ENCODE assay signal across 8 mouse cellular contexts in the genomic region with DNA sequence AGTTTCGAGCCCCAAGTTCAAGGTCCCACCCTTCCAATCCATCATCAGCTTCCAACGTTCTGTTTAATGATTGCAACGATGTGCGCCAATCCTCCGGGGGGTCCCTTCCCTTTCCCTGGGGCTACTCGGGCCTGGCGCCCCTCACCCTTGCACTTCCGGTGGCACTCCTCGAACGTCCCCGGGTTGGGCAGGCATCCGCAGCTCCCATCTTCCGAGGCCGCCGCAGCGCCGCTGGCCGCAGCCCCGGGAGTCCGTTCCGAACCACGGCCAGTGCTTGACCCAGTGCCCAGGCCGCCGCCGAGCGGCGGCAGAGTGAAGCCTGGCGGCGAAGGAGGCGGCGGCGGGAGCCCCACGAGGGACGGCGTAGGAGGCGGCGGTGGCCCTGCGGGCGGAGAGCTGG. TPM values are rescaled to one million over a fixed set of nuclear protein-coding genes. Genes with fewer than 3 reads are reported as not detected.
DNase-seq lines count a peak whose midpoint lies in the region; ATAC-seq and TF ChIP-seq lines count a peak whose summit lies in the region.

No protein-coding gene starts in this region.

- H3K9me3 ChIP-seq in heart, embryonic 14.5 days (ENCODE audit: control insufficient read depth, low read length), result no peaks in the 10 kb centered on the region
- no peaks in the 10 kb centered on the region for H3K9me3 ChIP-seq in ES-E14 (ENCODE audit: control insufficient read depth, insufficient read depth, low read depth, low read length)
- no peaks in the 10 kb centered on the region for H3K9me3 ChIP-seq in forebrain, embryonic 13.5 days (replicated peaks)
- H3K9me3 ChIP-seq in liver, embryonic 16.5 days (replicated peaks; ENCODE audit: control insufficient read depth, low read length), result no peaks in the 10 kb centered on the region

- no peak for ATAC-seq in heart, embryonic 14.5 days (ENCODE audit: insufficient number of reproducible peaks, insufficient read depth, low FRiP score, low read depth)
- ATAC-seq in forebrain, embryonic 13.5 days, result no peak
- ATAC-seq in liver, embryonic 16.5 days (ENCODE audit: low read depth), result no peak

- peaks cover 70% of the 10 kb centered on the region for H3K36me3 ChIP-seq in heart, embryonic 14.5 days (ENCODE audit: control insufficient read depth, insufficient read depth, low read length)
- peaks cover 50% of the 10 kb centered on the region for H3K36me3 ChIP-seq in ES-E14 (ENCODE audit: control insufficient read depth, insufficient read depth, low read length, poor library complexity, severe bottlenecking)
- peaks cover 51% of the 10 kb centered on the region for H3K36me3 ChIP-seq in forebrain, embryonic 13.5 days (ENCODE audit: poor library complexity, severe bottlenecking)
- peaks cover 25% of the 10 kb centered on the region for H3K36me3 ChIP-seq in liver, embryonic 16.5 days (ENCODE audit: control insufficient read depth, insufficient read depth)

- H3K4me1 ChIP-seq in heart, embryonic 14.5 days (ENCODE audit: control insufficient read depth in 2 of 2, insufficient read depth in 2 of 2, low read length in 2 of 2), result peaks cover 3 to 19% of the 10 kb centered on the region in 2 experiments
- H3K4me1 ChIP-seq in ES-E14 (ENCODE audit: control insufficient read depth in 2 of 2, insufficient read depth in 2 of 2, low read length in 2 of 2, poor library complexity in 1 of 2), result peaks cover 0 to 15% of the 10 kb centered on the region in 2 experiments; a peak in 1 of 4 replicates
- H3K4me1 ChIP-seq in forebrain, embryonic 13.5 days, result peaks cover 23% of the 10 kb centered on the region
- peaks cover 24% of the 10 kb centered on the region for H3K4me1 ChIP-seq in liver, embryonic 16.5 days (ENCODE audit: control insufficient read depth, low read depth, low read length)

- H3K4me2 ChIP-seq in heart, embryonic 14.5 days (ENCODE audit: low read length), result peak overlapping the region; percentile 71
- peak overlapping the region; percentile 98 for H3K4me2 ChIP-seq in forebrain, embryonic 13.5 days
- peak overlapping the region; percentile 98 for H3K4me2 ChIP-seq in liver, embryonic 16.5 days (ENCODE audit: low read depth, low read length)

- H3K27me3 ChIP-seq in heart, embryonic 14.5 days (ENCODE audit: control insufficient read depth, insufficient read depth, low read length), result no peaks in the 10 kb centered on the region
- H3K27me3 ChIP-seq in forebrain, embryonic 13.5 days, result no peaks in the 10 kb centered on the region
- H3K27me3 ChIP-seq in liver, embryonic 16.5 days (ENCODE audit: control insufficient read depth, insufficient read depth, low read depth, low read length), result no peaks in the 10 kb centered on the region

- H3K27ac ChIP-seq in heart, embryonic 14.5 days (replicated peaks in 1 of 2; ENCODE audit: control insufficient read depth in 1 of 2, insufficient read depth in 1 of 2, low read depth in 2 of 2, low read length in 2 of 2), result peak overlapping the region; percentile 80 to 81
- H3K27ac ChIP-seq in ES-E14 (ENCODE audit: insufficient read depth, low read depth, low read length, poor library complexity, severe bottlenecking), result peak overlapping the region; percentile 82
- peak overlapping the region; percentile 70 for H3K27ac ChIP-seq in forebrain, embryonic 13.5 days
- peak overlapping the region; percentile 73 for H3K27ac ChIP-seq in liver, embryonic 16.5 days (ENCODE audit: low read length)

- peak overlapping the region; percentile 89 to 98 for H3K4me3 ChIP-seq in heart, embryonic 14.5 days (ENCODE audit: control insufficient read depth in 1 of 2, insufficient read depth in 1 of 2, low read depth in 1 of 2, low read length in 2 of 2)
- H3K4me3 ChIP-seq in ES-E14 (ENCODE audit: insufficient read depth in 1 of 2, low read depth in 1 of 2, low read length in 2 of 2, poor library complexity in 1 of 2, severe bottlenecking in 1 of 2), result peak overlapping the region; percentile 88 to 100
- H3K4me3 ChIP-seq in forebrain, embryonic 13.5 days, result peak overlapping the region; percentile 100
- H3K4me3 ChIP-seq in liver, embryonic 16.5 days (ENCODE audit: low read depth, low read length), result peak overlapping the region; percentile 98

- in situ Hi-C loops in ES-E14 (cut with MboI; ENCODE audit: low sequenced_read_pairs in 2 of 2, unreplicated experiment in 2 of 2), result no loop called here

- no peak for DNase-seq in heart, adult 11 months
- no peak for DNase-seq in ES-E14 (ENCODE audit: low read depth, low spot score)
- DNase-seq in retina, embryonic 14.5 days (ENCODE audit: low spot score), result no peak
- no peak for DNase-seq in right cerebral cortex, postnatal 14 days
- DNase-seq in urinary bladder, postnatal 36 days (ENCODE audit: low spot score in 2 of 2), result no peak

- WGBS in heart, embryonic 14.5 days, result under 1% methylated on average over 31 of the region's 39 CpGs
- WGBS in forebrain, embryonic 13.5 days, result 0% methylated on average over 39 of the region's 39 CpGs
- under 1% methylated on average over 39 of the region's 39 CpGs for WGBS in liver, embryonic 16.5 days (ENCODE audit: insufficient replicate concordance)

- peak overlapping the region; percentile 95 for H3K9ac ChIP-seq in heart, embryonic 14.5 days (ENCODE audit: low read length)
- H3K9ac ChIP-seq in ES-E14 (ENCODE audit: insufficient read depth, low read depth, low read length, poor library complexity, severe bottlenecking), result peak overlapping the region; percentile 95
- peak overlapping the region; percentile 95 for H3K9ac ChIP-seq in forebrain, embryonic 13.5 days
- H3K9ac ChIP-seq in liver, embryonic 16.5 days (ENCODE audit: low read depth, low read length), result peak overlapping the region; percentile 87

TF ChIP-seq in ES-E14, 5 proteins besides CTCF, POLR2A, EP300 and RAD21:
- TF ChIP-seq CHD2 (IDR thresholded peaks at IDR 0.05; ENCODE audit: low read depth, low read length) (no peak), ZC3H11A (IDR thresholded peaks at IDR 0.05; ENCODE audit: borderline replicate concordance, low read depth, low read length) (no peak), HCFC1 (IDR thresholded peaks at IDR 0.05; ENCODE audit: borderline replicate concordance, insufficient read depth, low read length) (no peak), ZNF384 (IDR thresholded peaks at IDR 0.05; ENCODE audit: low read depth, low read length) (no peak), MAFK (IDR thresholded peaks at IDR 0.05; ENCODE audit: insufficient read depth, low read depth, low read length) (no peak)
TF ChIP-seq in ES-E14: peak in this region for 0.

RNA-seq across cellular contexts. Expression of a gene that starts 0.4 kb away (rescaled TPM):
- polyA plus RNA-seq in heart, embryonic 14.5 days (2014; fragmentation: Nextera tagmentation; extraction: Ambion mirVana), result 130 and 135 TPM in 2 replicates
- total RNA-seq in ES-E14 (2012; rRNA removed), result 342 and 366 TPM in 2 replicates
- polyA plus RNA-seq in forebrain, embryonic 13.5 days (2015; fragmentation: Nextera tagmentation; extraction: Ambion mirVana), result 112 and 118 TPM in 2 replicates
- 47.3 and 51.8 TPM in 2 replicates for polyA plus RNA-seq in liver, embryonic 16.5 days (2015; fragmentation: Nextera tagmentation; extraction: Ambion mirVana)

RNA-seq across cellular contexts. Expression of a gene that starts 15.8 kb away (rescaled TPM):
- 644 and 695 TPM in 2 replicates for polyA plus RNA-seq in heart, embryonic 14.5 days (2014; fragmentation: Nextera tagmentation; extraction: Ambion mirVana)
- total RNA-seq in ES-E14 (2012; rRNA removed), result 683 and 2,144 TPM in 2 replicates
- 118 and 125 TPM in 2 replicates for polyA plus RNA-seq in forebrain, embryonic 13.5 days (2015; fragmentation: Nextera tagmentation; extraction: Ambion mirVana)
- polyA plus RNA-seq in liver, embryonic 16.5 days (2015; fragmentation: Nextera tagmentation; extraction: Ambion mirVana), result 3,720 and 4,229 TPM in 2 replicates

RNA-seq across cellular contexts. Expression of a gene that starts 22.4 kb away (rescaled TPM):
- 14.3 and 14.6 TPM in 2 replicates for polyA plus RNA-seq in heart, embryonic 14.5 days (2014; fragmentation: Nextera tagmentation; extraction: Ambion mirVana)
- 72.3 and 106 TPM in 2 replicates for total RNA-seq in ES-E14 (2012; rRNA removed)
- polyA plus RNA-seq in forebrain, embryonic 13.5 days (2015; fragmentation: Nextera tagmentation; extraction: Ambion mirVana), result 1.2 and 1.8 TPM in 2 replicates
- 919 and 984 TPM in 2 replicates for polyA plus RNA-seq in liver, embryonic 16.5 days (2015; fragmentation: Nextera tagmentation; extraction: Ambion mirVana)

RNA-seq across cellular contexts. Expression of a gene that starts 33.6 kb away (rescaled TPM):
- polyA plus RNA-seq in heart, embryonic 14.5 days (2014; fragmentation: Nextera tagmentation; extraction: Ambion mirVana), result 0.31 TPM in 1 of 2 replicates, not detected in the other
- 0.27 and 0.48 TPM in 2 replicates for total RNA-seq in ES-E14 (2012; rRNA removed)
- polyA plus RNA-seq in forebrain, embryonic 13.5 days (2015; fragmentation: Nextera tagmentation; extraction: Ambion mirVana), result 0.08 TPM in 1 of 2 replicates, not detected in the other
- 405 and 488 TPM in 2 replicates for polyA plus RNA-seq in liver, embryonic 16.5 days (2015; fragmentation: Nextera tagmentation; extraction: Ambion mirVana)

RNA-seq across cellular contexts. Expression of a gene that starts 33.6 kb away (rescaled TPM):
- polyA plus RNA-seq in heart, embryonic 14.5 days (2014; fragmentation: Nextera tagmentation; extraction: Ambion mirVana), result not detected in 2 replicates
- 0.48 TPM in 1 of 2 replicates, not detected in the other for total RNA-seq in ES-E14 (2012; rRNA removed)
- polyA plus RNA-seq in forebrain, embryonic 13.5 days (2015; fragmentation: Nextera tagmentation; extraction: Ambion mirVana), result 0.88 TPM in 1 of 2 replicates, not detected in the other
- 20.6 and 35.3 TPM in 2 replicates for polyA plus RNA-seq in liver, embryonic 16.5 days (2015; fragmentation: Nextera tagmentation; extraction: Ambion mirVana)

Comparison
In these comparisons a context has a peak if more than half of its experiments do, and no peak if none do; other contexts are left out.
1. RNA of a gene that starts 22.4 kb away (polyA plus RNA-seq): 919 to 984 TPM in liver, embryonic 16.5 days; 14.3 to 14.6 TPM in heart, embryonic 14.5 days and 1.2 to 1.8 TPM in forebrain, embryonic 13.5 days; every median in the first group is over 10 times any median in the second.
2. Peak in every context shown above with its lines, with median percentiles within 50 percentile points of each other: H3K27ac ChIP-seq, H3K4me2 ChIP-seq, H3K4me3 ChIP-seq and H3K9ac ChIP-seq.